17 mouse cellular contexts compared by ENCODE assay signal in the genomic region with DNA sequence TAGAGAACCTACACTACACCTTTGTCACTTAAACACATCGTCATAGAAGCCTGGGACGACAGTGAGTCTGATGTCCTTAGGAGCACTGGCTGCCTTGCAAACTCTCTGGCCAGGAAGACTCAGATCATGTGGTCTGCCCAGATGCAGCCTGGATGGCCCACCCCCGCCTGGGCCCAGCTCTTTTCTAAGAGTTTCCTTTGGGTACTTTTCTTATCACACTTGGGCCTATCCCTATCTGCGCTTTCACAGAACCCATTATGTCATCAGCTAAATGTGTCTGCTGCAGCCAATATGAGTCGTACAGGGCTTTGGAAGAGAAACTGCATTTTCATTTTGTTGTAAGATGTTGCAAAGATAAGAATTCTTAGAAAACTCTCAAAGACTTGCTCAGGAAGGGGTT. TPM values are rescaled to one million over a fixed set of nuclear protein-coding genes. Genes with fewer than 3 reads are reported as not detected.
A peak's percentile ranks its signal among the peaks of the same experiment; 100 is the strongest.
DNase-seq lines count a peak whose midpoint lies in the region; ATAC-seq and TF ChIP-seq lines count a peak whose summit lies in the region.
"Had no signal": no experiment of that assay in that cellular context is flagged by ENCODE, and none has a peak within 500 bp of the region (broad histone marks: within the 10 kb centered on the region; RNA-seq: fewer than 3 reads in every experiment).

No protein-coding gene starts in this region.

- no peak for ATAC-seq in forebrain, embryonic 12.5 days (ENCODE audit: low FRiP score)

- WGBS in kidney, adult 2 months: 91% methylated on average over 5 of the region's 5 CpGs
- WGBS in forebrain, embryonic 12.5 days: 91% methylated on average over 5 of the region's 5 CpGs

- H3K9me3 ChIP-seq in megakaryocyte, embryonic 14.5 days: no peaks in the 10 kb centered on the region
- H3K9me3 ChIP-seq in forebrain, embryonic 12.5 days: no peaks in the 10 kb centered on the region
- H3K9me3 ChIP-seq: hindbrain, embryonic 15.5 days had no signal

- no peak overlapping the region for H3K9ac ChIP-seq in forebrain, embryonic 12.5 days
- H3K9ac ChIP-seq: hindbrain, embryonic 15.5 days had no signal

- H3K4me1 ChIP-seq in megakaryocyte, embryonic 14.5 days: peaks cover 83% of the 10 kb centered on the region
- H3K4me1 ChIP-seq in kidney, adult 2 months (ENCODE audit: control insufficient read depth, insufficient read depth, low read length): no peaks in the 10 kb centered on the region
- H3K4me1 ChIP-seq in forebrain, embryonic 12.5 days: no peaks in the 10 kb centered on the region
- H3K4me1 ChIP-seq: hindbrain, embryonic 15.5 days had no signal

- H3K4me3 ChIP-seq in megakaryocyte, embryonic 14.5 days (replicated peaks): peak overlapping the region; percentile 15
- no peak overlapping the region for H3K4me3 ChIP-seq in kidney, adult 2 months (ENCODE audit: insufficient read depth, low read depth, low read length)
- no peak overlapping the region for H3K4me3 ChIP-seq in forebrain, embryonic 12.5 days (replicated peaks)
- H3K4me3 ChIP-seq: gastrocnemius, adult 2 months; hindbrain, embryonic 15.5 days; myocyte had no signal

- H3K4me2 ChIP-seq in forebrain, embryonic 12.5 days: no peak overlapping the region
- H3K4me2 ChIP-seq: hindbrain, embryonic 15.5 days had no signal

- DNase-seq in NIH3T3 (ENCODE audit: low read depth): peak; percentile 65
- DNase-seq in heart, adult 9 months (ENCODE audit: low spot score in 2 of 2): peak; percentile 17 to 34
- peak; percentile 57 for DNase-seq in heart, postnatal 4 days
- no peak for DNase-seq in kidney, adult 2 months
- no peak for DNase-seq in B cell, adult 2 months
- DNase-seq in kidney, postnatal 25 days: no peak
- DNase-seq: adrenal gland, adult 2 months; cerebellum, adult 11-12 months; gastrocnemius, adult 2 months; kidney, postnatal 10 days; lung, adult 18-20 months; thymus, adult 18-20 months had no signal

- no peak for TF ChIP-seq CTCF in kidney, adult 2 months (conservative IDR thresholded peaks at IDR 0.05; ENCODE audit: insufficient read depth, insufficient read length, low read depth, low read length)

- no peaks in the 10 kb centered on the region for H3K27me3 ChIP-seq in megakaryocyte, embryonic 14.5 days (replicated peaks)
- no peaks in the 10 kb centered on the region for H3K27me3 ChIP-seq in kidney, adult 2 months (replicated peaks; ENCODE audit: control insufficient read depth, insufficient read depth, low read length)
- H3K27me3 ChIP-seq in forebrain, embryonic 12.5 days: no peaks in the 10 kb centered on the region
- H3K27me3 ChIP-seq: hindbrain, embryonic 15.5 days had no signal

- H3K27ac ChIP-seq in kidney, adult 2 months (ENCODE audit: insufficient read depth, low read depth, low read length): no peak overlapping the region
- no peak overlapping the region for H3K27ac ChIP-seq in forebrain, embryonic 12.5 days
- H3K27ac ChIP-seq: gastrocnemius, adult 2 months; hindbrain, embryonic 15.5 days had no signal

- no peak for TF ChIP-seq POLR2A in kidney, adult 2 months (IDR thresholded peaks at IDR 0.05; ENCODE audit: low read depth, low read length)

- H3K36me3 ChIP-seq in megakaryocyte, embryonic 14.5 days (replicated peaks; ENCODE audit: low read length): peaks cover 58% of the 10 kb centered on the region
- H3K36me3 ChIP-seq in kidney, adult 2 months (ENCODE audit: control insufficient read depth, insufficient read depth, low read length): no peaks in the 10 kb centered on the region; the same call in 1 of the 2 replicates
- peaks cover 45% of the 10 kb centered on the region for H3K36me3 ChIP-seq in forebrain, embryonic 12.5 days (replicated peaks)

RNA-seq across cellular contexts. Expression of a gene that starts 20.5 kb away (rescaled TPM):
- total RNA-seq in heart, postnatal 4 days (2021): not detected
- polyA plus RNA-seq in megakaryocyte, embryonic 14.5 days (2012; ENCODE audit: insufficient read depth, low replicate concordance): 0.17 TPM in 1 of 2 replicates, not detected in the other
- polyA plus RNA-seq in kidney, adult 2 months (2012; rRNA removed): not detected in 2 replicates
- not detected in 2 replicates for polyA plus RNA-seq in forebrain, embryonic 12.5 days (2016; fragmentation: Nextera tagmentation; extraction: Ambion mirVana)
- total RNA-seq: adrenal gland, adult 2 months; gastrocnemius, adult 2 months; left cerebral cortex, adult 18-20 months had no signal
- polyA plus RNA-seq: adrenal gland, adult 2 months; hindbrain, embryonic 15.5 days; myocyte had no signal

RNA-seq across cellular contexts. Expression of a gene that starts 36.6 kb away (rescaled TPM):
- not detected for total RNA-seq in heart, postnatal 4 days (2021)
- polyA plus RNA-seq in megakaryocyte, embryonic 14.5 days (2012; ENCODE audit: insufficient read depth, low replicate concordance): not detected in 2 replicates
- polyA plus RNA-seq in kidney, adult 2 months (2012; rRNA removed): not detected in 2 replicates
- polyA plus RNA-seq in forebrain, embryonic 12.5 days (2016; fragmentation: Nextera tagmentation; extraction: Ambion mirVana): 1.4 and 2.6 TPM in 2 replicates
- total RNA-seq: adrenal gland, adult 2 months; gastrocnemius, adult 2 months; left cerebral cortex, adult 18-20 months had no signal
- polyA plus RNA-seq: adrenal gland, adult 2 months had no signal

RNA-seq across cellular contexts. Expression of a gene that starts 52.1 kb away (rescaled TPM):
- total RNA-seq in heart, postnatal 4 days (2021): 10 to 100 TPM; 13.0 to 13.5 TPM
- polyA plus RNA-seq in megakaryocyte, embryonic 14.5 days (2012; ENCODE audit: insufficient read depth, low replicate concordance): 2.9 and 3.2 TPM in 2 replicates
- 3.0 and 4.0 TPM in 2 replicates for polyA plus RNA-seq in kidney, adult 2 months (2012; rRNA removed)
- polyA plus RNA-seq in forebrain, embryonic 12.5 days (2016; fragmentation: Nextera tagmentation; extraction: Ambion mirVana): 23.4 and 24.6 TPM in 2 replicates

Comparison
In these comparisons a context has a peak if more than half of its experiments do, and no peak if none do; other contexts are left out.
1. DNase-seq: peak in NIH3T3 (single experiment), heart, adult 9 months (2 of 2) and heart, postnatal 4 days (single experiment); none in kidney, adult 2 months (single experiment), B cell, adult 2 months (0 of 2) and kidney, postnatal 25 days (0 of 2).